Mouse (Mus musculus) stomach, embryonic 16.5 days (tissue): Measurements from ENCODE around the gene Map7d1. TPM values are rescaled to one million over a fixed set of nuclear protein-coding genes. Genes with fewer than 3 reads are reported as not detected.

ENCODE experiments used
- ATAC-seq: fragments of 200-750 bp; cut with Nextera tagmentation; 2 replicates; pipeline ENCODE4 v1.8.0; 2017; ENCODE audit warnings: moderate number of reproducible peaks, moderate TSS enrichment; ENCODE audit not compliant: insufficient read depth, low FRiP score
- H3K27ac ChIP-seq: fragments of 300-500 bp; sonication (generic); 2 replicates; pipeline ENCODE4 v1.5.1; 2014; ENCODE audit warnings: low read length
- H3K27me3 ChIP-seq: fragments of 300-500 bp; sonication (generic); 2 replicates; pipeline ENCODE4 v1.6.1; 2014; ENCODE audit warnings: low read length, control low read depth, mixed read lengths; ENCODE audit not compliant: control insufficient read depth, insufficient read depth
- H3K36me3 ChIP-seq: fragments of 300-500 bp; sonication (generic); 2 replicates; pipeline ENCODE4 v1.6.1; 2014; ENCODE audit warnings: low read length; ENCODE audit not compliant: control insufficient read depth, insufficient read depth
- H3K4me1 ChIP-seq: fragments of 300-500 bp; sonication (generic); 2 replicates; pipeline ENCODE4 v1.6.1; 2014; ENCODE audit warnings: low read length, control low read depth, mixed read lengths; ENCODE audit not compliant: control insufficient read depth, insufficient read depth
- H3K4me2 ChIP-seq: fragments of 300-500 bp; sonication (generic); 2 replicates; pipeline ENCODE4 v1.6.1; 2014; ENCODE audit warnings: low read depth, low read length, mixed read lengths
- H3K4me3 ChIP-seq: fragments of 300-500 bp; sonication (generic); replicated peaks from 2 replicates; pipeline ENCODE4 v1.5.1; 2014; ENCODE audit warnings: mild to moderate bottlenecking, low read length
- H3K9ac ChIP-seq: fragments of 300-500 bp; sonication (generic); 2 replicates; pipeline ENCODE4 v1.6.1; 2014; ENCODE audit warnings: low read length
- H3K9me3 ChIP-seq: fragments of 300-500 bp; sonication (generic); replicated peaks from 2 replicates; pipeline ENCODE4 v1.6.1; 2016; ENCODE audit warnings: low read length, control low read depth; ENCODE audit not compliant: control insufficient read depth
- WGBS: fragments of 180-500 bp; shearing (Covaris S2); extraction: QIAGEN DNeasy Blood & Tissue Kit; methylation state at CpG from one replicate; pipeline ENCODE4 v1.1.7; 2014; 5-methylcytosine and 5-hydroxymethylcytosine counted together
- polyA plus RNA-seq: library from polyadenylated mRNA; unstranded; fragments of >200 nt; fragmentation: Nextera tagmentation; extraction: Ambion mirVana; gene quantifications from 2 replicates; pipeline ENCODE4 v1.2.1, GENCODE M21; 2015

Gene Map7d1
- 14.4 and 20.0 TPM in 2 replicates for polyA plus RNA-seq

GRCm38 (mm10) chr4:126256131-126256791 lies at the start of gene Map7d1:
Map7d1 (minus strand) TSS chr4:126256343.
- peaks cover 65% of the 10 kb centered on the region for H3K4me1 ChIP-seq
- peak; percentile 85 for ATAC-seq
- no peaks in the 10 kb centered on the region for H3K27me3 ChIP-seq
- peak within 1 kb of the TSS; percentile 90 for H3K27ac ChIP-seq
- H3K4me2 ChIP-seq = peak within 1 kb of the TSS; percentile 94
- no peaks in the 10 kb centered on the region for H3K9me3 ChIP-seq
- under 1% methylated on average over 59 of the region's 59 CpGs for WGBS
- H3K36me3 ChIP-seq = no peaks in the 10 kb centered on the region
- peak within 1 kb of the TSS; percentile 98 for H3K9ac ChIP-seq
- peak within 1 kb of the TSS; percentile 100 for H3K4me3 ChIP-seq

- 86% methylated on average over 1 of the region's 1 CpGs for WGBS
- Histone ChIP-seq H3K36me3 (no peaks in the 10 kb centered on the region), H3K4me2 (no peak overlapping the region), H3K9me3 (0 out of 2 replicates have a peak, but pooled peaks cover 5% of the 10 kb centered on the region), H3K27me3 (peaks cover 15% of the 10 kb centered on the region), H3K4me1 (peaks cover 16% of the 10 kb centered on the region), H3K4me3 (no peak overlapping the region), H3K9ac (no peak overlapping the region), H3K27ac (no peak overlapping the region)
- no peak for ATAC-seq
Observed at GRCm38 (mm10) chr4:126305428-126305827, 49.3 kb upstream of the Map7d1 start.

- Histone ChIP-seq H3K9me3 (0 out of 2 replicates have a peak, but pooled peaks cover 5% of the 10 kb centered on the region), H3K4me2 (no peak overlapping the region), H3K27ac (no peak overlapping the region), H3K36me3 (no peaks in the 10 kb centered on the region), H3K27me3 (peaks cover 21% of the 10 kb centered on the region), H3K9ac (no peak overlapping the region), H3K4me1 (peaks cover 11% of the 10 kb centered on the region), H3K4me3 (no peak overlapping the region)
- WGBS = 62% methylated on average over 4 of the region's 4 CpGs
- ATAC-seq = no peak
Observed at GRCm38 (mm10) chr4:126303877-126304276, 47.7 kb upstream of the Map7d1 start.

- Histone ChIP-seq H3K9me3 (0 out of 2 replicates have a peak, but pooled peaks cover 5% of the 10 kb centered on the region), H3K36me3 (no peaks in the 10 kb centered on the region), H3K4me3 (peak overlapping the region; percentile 45), H3K27ac (no peak overlapping the region), H3K27me3 (peaks cover 21% of the 10 kb centered on the region), H3K9ac (peak overlapping the region; percentile 54; the same call in 1 of the 2 replicates), H3K4me1 (peaks cover 18% of the 10 kb centered on the region), H3K4me2 (peak overlapping the region; percentile 70)
- ATAC-seq = no peak
- WGBS = 22% methylated on average over 27 of the region's 27 CpGs
Observed at GRCm38 (mm10) chr4:126301584-126302309, 45.6 kb upstream of the Map7d1 start.

GRCm38 (mm10) chr4:126300916-126301583 lies 44.9 kb upstream of the Map7d1 start:
- H3K4me1 ChIP-seq = peaks cover 23% of the 10 kb centered on the region
- no peaks in the 10 kb centered on the region for H3K36me3 ChIP-seq
- ATAC-seq = peak; percentile 57; the same call in 1 of the 2 replicates
- WGBS = 4% methylated on average over 50 of the region's 50 CpGs
- peak overlapping the region; percentile 70 for H3K4me2 ChIP-seq
- peak overlapping the region; percentile 45 for H3K4me3 ChIP-seq
- H3K27me3 ChIP-seq = peaks cover 21% of the 10 kb centered on the region
- 0 out of 2 replicates have a peak, but pooled peaks cover 3% of the 10 kb centered on the region for H3K9me3 ChIP-seq
- H3K27ac ChIP-seq = no peak overlapping the region
- peak overlapping the region; percentile 54 for H3K9ac ChIP-seq

GRCm38 (mm10) chr4:126296617-126297101 lies 40.5 kb upstream of the Map7d1 start:
- H3K4me1 ChIP-seq = peaks cover 23% of the 10 kb centered on the region
- H3K27ac ChIP-seq = no peak overlapping the region
- 2% methylated on average over 34 of the region's 34 CpGs for WGBS
- H3K9me3 ChIP-seq = no peaks in the 10 kb centered on the region
- H3K27me3 ChIP-seq = peaks cover 17% of the 10 kb centered on the region
- H3K4me3 ChIP-seq = peak overlapping the region; percentile 28
- H3K9ac ChIP-seq = peak overlapping the region; percentile 67
- peak; percentile 54; the same call in 1 of the 2 replicates for ATAC-seq
- peak overlapping the region; percentile 55 for H3K4me2 ChIP-seq
- H3K36me3 ChIP-seq = no peaks in the 10 kb centered on the region

- 46% methylated on average over 4 of the region's 4 CpGs for WGBS
- Histone ChIP-seq H3K4me2 (no peak overlapping the region), H3K27ac (no peak overlapping the region), H3K9ac (peak overlapping the region; percentile 67; the same call in 1 of the 2 replicates), H3K4me1 (peaks cover 17% of the 10 kb centered on the region), H3K27me3 (peaks cover 11% of the 10 kb centered on the region), H3K9me3 (no peaks in the 10 kb centered on the region), H3K36me3 (no peaks in the 10 kb centered on the region), H3K4me3 (no peak overlapping the region)
- no peak for ATAC-seq
Observed at GRCm38 (mm10) chr4:126295937-126296336, 39.8 kb upstream of the Map7d1 start.

GRCm38 (mm10) chr4:126295152-126295551 lies 39.0 kb upstream of the Map7d1 start:
- Histone ChIP-seq H3K9ac (no peak overlapping the region), H3K27me3 (0 out of 2 replicates have a peak, but pooled peaks cover 3% of the 10 kb centered on the region), H3K36me3 (no peaks in the 10 kb centered on the region), H3K4me1 (peaks cover 12% of the 10 kb centered on the region), H3K27ac (no peak overlapping the region), H3K9me3 (no peaks in the 10 kb centered on the region), H3K4me3 (no peak overlapping the region), H3K4me2 (no peak overlapping the region)
- 64% methylated on average over 6 of the region's 6 CpGs for WGBS
- no peak for ATAC-seq
